In the genomic region with DNA sequence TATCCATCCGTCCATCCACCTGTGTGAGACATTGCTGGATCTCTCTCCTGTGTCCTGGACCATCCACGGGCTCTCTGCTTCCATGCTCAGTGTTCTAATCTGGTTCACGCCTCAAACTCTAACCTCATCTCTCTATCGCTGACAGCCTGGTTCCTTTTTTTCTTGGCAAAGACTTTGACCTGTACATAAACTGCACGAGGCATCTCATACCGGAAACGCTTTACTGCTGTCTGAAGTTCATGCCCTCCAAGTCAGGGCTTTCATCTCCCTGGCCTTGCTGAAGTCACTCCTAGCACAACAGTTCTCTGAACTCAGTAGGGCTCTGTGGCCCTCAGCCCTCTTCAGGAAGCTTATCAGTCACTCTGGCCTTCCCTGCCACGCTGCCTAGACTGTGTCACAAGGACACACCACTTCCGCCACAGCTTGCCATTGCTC, we compare ENCODE assay signal across 9 mouse cellular contexts. TPM values are rescaled to one million over a fixed set of nuclear protein-coding genes. Genes with fewer than 3 reads are reported as not detected.
DNase-seq lines count a peak whose midpoint lies in the region; ATAC-seq and TF ChIP-seq lines count a peak whose summit lies in the region.
"Had no signal": no experiment of that assay in that cellular context is flagged by ENCODE, and none has a peak within 500 bp of the region (broad histone marks: within the 10 kb centered on the region; RNA-seq: fewer than 3 reads in every experiment).

No protein-coding gene starts in this region.

- ATAC-seq in lung, embryonic 16.5 days (ENCODE audit: low read depth) = peak; percentile 79
- ATAC-seq in liver, postnatal 0 days = peak; percentile 81

- TF ChIP-seq CTCF in lung, adult 2 months (IDR thresholded peaks at IDR 0.05; ENCODE audit: insufficient read depth, low read length) = no peak
- no peak for TF ChIP-seq CTCF in liver, postnatal 0 days (IDR thresholded peaks at IDR 0.05; ENCODE audit: low read depth)
- no peak for TF ChIP-seq CTCF in thymus, adult 2 months (IDR thresholded peaks at IDR 0.05; ENCODE audit: borderline replicate concordance, control insufficient read depth, extremely low read depth, insufficient read depth, low read length, poor library complexity)

- H3K4me2 ChIP-seq in lung, embryonic 16.5 days (ENCODE audit: low read depth, low read length) = no peak overlapping the region
- H3K4me2 ChIP-seq in liver, postnatal 0 days (ENCODE audit: low read depth, low read length) = 0 out of 2 replicates have a peak overlapping the region, but pooled peaks have one; percentile 24
- H3K4me2 ChIP-seq: limb, embryonic 12.5 days had no signal

- H3K9ac ChIP-seq in lung, embryonic 16.5 days (ENCODE audit: low read length) = no peak overlapping the region
- no peak overlapping the region for H3K9ac ChIP-seq in liver, postnatal 0 days (replicated peaks)
- H3K9ac ChIP-seq: limb, embryonic 12.5 days had no signal

- H3K4me1 ChIP-seq in lung, embryonic 16.5 days (replicated peaks; ENCODE audit: control insufficient read depth, insufficient read depth, low read length) = no peaks in the 10 kb centered on the region
- H3K4me1 ChIP-seq in lung, adult 2 months (ENCODE audit: control insufficient read depth, insufficient read depth, low read length) = peaks cover 8% of the 10 kb centered on the region; the same call in 1 of the 2 replicates
- peaks cover 14% of the 10 kb centered on the region for H3K4me1 ChIP-seq in liver, postnatal 0 days (ENCODE audit: insufficient read depth)
- H3K4me1 ChIP-seq in thymus, adult 2 months (replicated peaks; ENCODE audit: control insufficient read depth, insufficient read depth, low read length) = peaks cover 60% of the 10 kb centered on the region

- no peak for TF ChIP-seq POLR2A in lung, adult 2 months (IDR thresholded peaks at IDR 0.05; ENCODE audit: borderline replicate concordance, extremely low read depth, low read depth, low read length)
- TF ChIP-seq POLR2A in thymus, adult 2 months (IDR thresholded peaks at IDR 0.05; ENCODE audit: control insufficient read depth, extremely low read depth, insufficient read depth, low read length, poor library complexity) = no peak

- no peaks in the 10 kb centered on the region for H3K9me3 ChIP-seq in lung, embryonic 16.5 days (ENCODE audit: control insufficient read depth, low read length)
- no peaks in the 10 kb centered on the region for H3K9me3 ChIP-seq in liver, postnatal 0 days (ENCODE audit: low read length)
- H3K9me3 ChIP-seq: limb, embryonic 12.5 days had no signal

- H3K27ac ChIP-seq in lung, embryonic 16.5 days (ENCODE audit: low read length) = peak overlapping the region; percentile 3; the same call in 1 of the 2 replicates
- H3K27ac ChIP-seq in liver, postnatal 0 days (ENCODE audit: low read depth) = peak overlapping the region; percentile 72
- peak overlapping the region; percentile 95 for H3K27ac ChIP-seq in thymus, adult 2 months (ENCODE audit: control insufficient read depth, insufficient read depth, low read length)
- H3K27ac ChIP-seq: limb, embryonic 12.5 days had no signal

- no peak for DNase-seq in lung, adult 2 months
- DNase-seq in induced T-regulatory cell, adult 2 months (ENCODE audit: low read depth) = peak; percentile 86
- peak; percentile 51 for DNase-seq in liver, postnatal 0 days
- DNase-seq in thymus, adult 2 months = peak; percentile 64
- no peak for DNase-seq in testis, postnatal 14 days (ENCODE audit: low spot score)
- no peak for DNase-seq in urinary bladder, adult 18-20 months (ENCODE audit: low spot score in 2 of 2)
- no peak for DNase-seq in gastrocnemius, postnatal 10 days

- no peak for TF ChIP-seq EP300 in liver, postnatal 0 days (IDR thresholded peaks at IDR 0.05; ENCODE audit: low read depth)

- no peak overlapping the region for H3K4me3 ChIP-seq in lung, embryonic 16.5 days (ENCODE audit: low read length)
- H3K4me3 ChIP-seq in lung, adult 2 months (replicated peaks; ENCODE audit: extremely low read depth, low read depth, low read length) = no peak overlapping the region
- no peak overlapping the region for H3K4me3 ChIP-seq in liver, postnatal 0 days (ENCODE audit: low read depth, low read length)
- H3K4me3 ChIP-seq in thymus, adult 2 months (ENCODE audit: control insufficient read depth, insufficient read depth, low read length) = peak overlapping the region; percentile 22
- H3K4me3 ChIP-seq: limb, embryonic 12.5 days had no signal

- no peaks in the 10 kb centered on the region for H3K36me3 ChIP-seq in lung, embryonic 16.5 days (ENCODE audit: control insufficient read depth, insufficient read depth, low read length)
- no peaks in the 10 kb centered on the region for H3K36me3 ChIP-seq in liver, postnatal 0 days (replicated peaks; ENCODE audit: insufficient read depth, low read length)
- H3K36me3 ChIP-seq in thymus, adult 2 months (ENCODE audit: control insufficient read depth, insufficient read depth, low read length) = no peaks in the 10 kb centered on the region
- H3K36me3 ChIP-seq: limb, embryonic 12.5 days had no signal

- H3K27me3 ChIP-seq in lung, embryonic 16.5 days (ENCODE audit: control insufficient read depth, insufficient read depth, low read depth, low read length) = no peaks in the 10 kb centered on the region
- H3K27me3 ChIP-seq in liver, postnatal 0 days (ENCODE audit: insufficient read depth, low read length) = no peaks in the 10 kb centered on the region
- no peaks in the 10 kb centered on the region for H3K27me3 ChIP-seq in thymus, adult 2 months (ENCODE audit: control insufficient read depth, insufficient read depth, low read length)
- H3K27me3 ChIP-seq: limb, embryonic 12.5 days had no signal

- WGBS in lung, embryonic 16.5 days = 28% methylated on average over 9 of the region's 9 CpGs
- 22% methylated on average over 9 of the region's 9 CpGs for WGBS in lung, adult 2 months
- 8% methylated on average over 9 of the region's 9 CpGs for WGBS in liver, postnatal 0 days (ENCODE audit: insufficient replicate concordance)
- 2% methylated on average over 9 of the region's 9 CpGs for WGBS in thymus, adult 2 months

RNA-seq across cellular contexts. Expression of gene C2cd5, which starts 15.1 kb away (rescaled TPM):
- polyA plus RNA-seq in lung, embryonic 16.5 days (2015; fragmentation: Nextera tagmentation; extraction: Ambion mirVana) = 26.7 and 27.0 TPM in 2 replicates
- polyA plus RNA-seq in lung, adult 2 months (2012; rRNA removed) = 10.1 and 16.7 TPM in 2 replicates
- polyA plus RNA-seq in liver, postnatal 0 days (2015; fragmentation: Nextera tagmentation; extraction: Ambion mirVana) = 7.2 and 7.9 TPM in 2 replicates
- polyA plus RNA-seq in thymus, adult 2 months (2012; rRNA removed) = 34.9 and 36.2 TPM in 2 replicates
- total RNA-seq in gastrocnemius, postnatal 10 days (2021) = 10 to 100 TPM; 16.6 to 20.8 TPM

RNA-seq across cellular contexts. Expression of gene Etnk1, which starts 52.0 kb away (rescaled TPM):
- 13.9 and 14.1 TPM in 2 replicates for polyA plus RNA-seq in lung, embryonic 16.5 days (2015; fragmentation: Nextera tagmentation; extraction: Ambion mirVana)
- polyA plus RNA-seq in lung, adult 2 months (2012; rRNA removed) = 25.9 and 38.7 TPM in 2 replicates
- 6.5 and 6.9 TPM in 2 replicates for polyA plus RNA-seq in liver, postnatal 0 days (2015; fragmentation: Nextera tagmentation; extraction: Ambion mirVana)
- polyA plus RNA-seq in thymus, adult 2 months (2012; rRNA removed) = 113 and 166 TPM in 2 replicates
- 10 to 100 TPM; 16.1 to 20.3 TPM for total RNA-seq in gastrocnemius, postnatal 10 days (2021)

Comparison
In these comparisons a context has a peak if more than half of its experiments do, and no peak if none do; other contexts are left out.
1. H3K27ac ChIP-seq: peak in every context shown above with its lines; median percentile 95 in thymus, adult 2 months; 72 in liver, postnatal 0 days; 3 in lung, embryonic 16.5 days.
2. DNase-seq: peak in induced T-regulatory cell, adult 2 months (single experiment), liver, postnatal 0 days (single experiment) and thymus, adult 2 months (single experiment); none in lung, adult 2 months (single experiment), testis, postnatal 14 days (single experiment), urinary bladder, adult 18-20 months (0 of 2) and gastrocnemius, postnatal 10 days (single experiment).